In the genomic region with DNA sequence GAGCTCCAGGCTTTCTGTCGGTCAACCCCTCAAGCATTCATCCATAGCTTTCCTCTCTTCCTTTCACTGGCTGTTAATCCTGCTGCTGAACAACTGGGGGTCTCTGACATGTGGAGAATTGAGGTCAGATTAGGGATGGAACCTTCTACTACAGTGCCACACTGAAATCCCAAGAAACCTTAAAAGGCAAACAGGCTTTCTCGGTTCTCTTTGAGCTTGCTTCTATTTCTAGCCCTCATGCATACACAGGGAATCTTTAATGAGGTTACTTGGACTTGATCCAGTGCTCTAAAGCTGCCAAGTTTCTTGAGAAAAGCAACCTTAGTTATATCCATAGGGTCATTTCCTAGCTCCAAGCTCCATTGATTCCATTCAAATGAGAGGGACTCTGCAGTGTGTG, we compare ENCODE assay signal across 8 mouse cellular contexts.
A peak's percentile ranks its signal among the peaks of the same experiment; 100 is the strongest.
DNase-seq lines count a peak whose midpoint lies in the region; ATAC-seq lines count a peak whose summit lies in the region.
"Had no signal": no experiment of that assay in that cellular context is flagged by ENCODE, and none has a peak within 500 bp of the region (broad histone marks: within the 10 kb centered on the region; RNA-seq: fewer than 3 reads in every experiment).

No protein-coding gene starts in this region.

- no peak overlapping the region for H3K4me3 ChIP-seq in forebrain, embryonic 13.5 days
- H3K4me3 ChIP-seq in midbrain, embryonic 13.5 days (replicated peaks) = no peak overlapping the region
- no peak overlapping the region for H3K4me3 ChIP-seq in intestine, embryonic 15.5 days (replicated peaks)
- H3K4me3 ChIP-seq: neural tube, embryonic 12.5 days had no signal

- intact Hi-C loops in left cerebral cortex, postnatal 36 days (cut with DNase I) = no loop called here

- H3K27ac ChIP-seq in forebrain, embryonic 13.5 days = no peak overlapping the region
- H3K27ac ChIP-seq in midbrain, embryonic 13.5 days = no peak overlapping the region
- H3K27ac ChIP-seq in intestine, embryonic 15.5 days = no peak overlapping the region
- H3K27ac ChIP-seq: neural tube, embryonic 12.5 days had no signal

- H3K27me3 ChIP-seq in forebrain, embryonic 13.5 days = 0 out of 2 replicates have a peak, but pooled peaks cover 10% of the 10 kb centered on the region
- H3K27me3 ChIP-seq in midbrain, embryonic 13.5 days = no peaks in the 10 kb centered on the region
- no peaks in the 10 kb centered on the region for H3K27me3 ChIP-seq in intestine, embryonic 15.5 days (replicated peaks)
- H3K27me3 ChIP-seq: neural tube, embryonic 12.5 days had no signal

- H3K9me3 ChIP-seq in forebrain, embryonic 13.5 days (replicated peaks) = no peaks in the 10 kb centered on the region
- H3K9me3 ChIP-seq in midbrain, embryonic 13.5 days = no peaks in the 10 kb centered on the region
- no peaks in the 10 kb centered on the region for H3K9me3 ChIP-seq in intestine, embryonic 15.5 days
- H3K9me3 ChIP-seq: neural tube, embryonic 12.5 days had no signal

- no peaks in the 10 kb centered on the region for H3K36me3 ChIP-seq in forebrain, embryonic 13.5 days (ENCODE audit: poor library complexity, severe bottlenecking)
- no peaks in the 10 kb centered on the region for H3K36me3 ChIP-seq in midbrain, embryonic 13.5 days
- no peaks in the 10 kb centered on the region for H3K36me3 ChIP-seq in intestine, embryonic 15.5 days
- H3K36me3 ChIP-seq: neural tube, embryonic 12.5 days had no signal

- 4% methylated on average over 2 of the region's 2 CpGs for WGBS in forebrain, embryonic 13.5 days
- 4% methylated on average over 2 of the region's 2 CpGs for WGBS in midbrain, embryonic 13.5 days
- 36% methylated on average over 2 of the region's 2 CpGs for WGBS in intestine, embryonic 15.5 days

- peak; percentile 86 for ATAC-seq in forebrain, embryonic 13.5 days
- ATAC-seq in midbrain, embryonic 13.5 days = peak; percentile 72
- ATAC-seq in intestine, embryonic 15.5 days = no peak

- DNase-seq in left cerebral cortex, adult 11 months (ENCODE audit: low spot score) = peak; percentile 42
- DNase-seq in left cerebral cortex, postnatal 36 days (ENCODE audit: low spot score in 2 of 2) = no peak
- peak; percentile 17 for DNase-seq in cerebellum, adult 11-12 months
- no peak for DNase-seq in urinary bladder, postnatal 4 days (ENCODE audit: low spot score in 2 of 2)

- H3K4me1 ChIP-seq in forebrain, embryonic 13.5 days = peaks cover 14% of the 10 kb centered on the region
- peaks cover 5% of the 10 kb centered on the region; the same call in 1 of the 2 replicates for H3K4me1 ChIP-seq in midbrain, embryonic 13.5 days (replicated peaks)
- no peaks in the 10 kb centered on the region for H3K4me1 ChIP-seq in intestine, embryonic 15.5 days (replicated peaks)
- H3K4me1 ChIP-seq: neural tube, embryonic 12.5 days had no signal

- H3K4me2 ChIP-seq in forebrain, embryonic 13.5 days = no peak overlapping the region
- H3K4me2 ChIP-seq in midbrain, embryonic 13.5 days (replicated peaks) = no peak overlapping the region
- no peak overlapping the region for H3K4me2 ChIP-seq in intestine, embryonic 15.5 days (replicated peaks)
- H3K4me2 ChIP-seq: neural tube, embryonic 12.5 days had no signal

- H3K9ac ChIP-seq in forebrain, embryonic 13.5 days = no peak overlapping the region
- no peak overlapping the region for H3K9ac ChIP-seq in midbrain, embryonic 13.5 days (replicated peaks)
- no peak overlapping the region for H3K9ac ChIP-seq in intestine, embryonic 15.5 days
- H3K9ac ChIP-seq: neural tube, embryonic 12.5 days had no signal

Comparison
In these comparisons a context has a peak if more than half of its experiments do, and no peak if none do; other contexts are left out.
1. DNase-seq: peak in left cerebral cortex, adult 11 months (single experiment) and cerebellum, adult 11-12 months (single experiment); none in left cerebral cortex, postnatal 36 days (0 of 2) and urinary bladder, postnatal 4 days (0 of 2).